Mouse (Mus musculus): ENCODE results near the gene Phf10. TPM values are rescaled to one million over a fixed set of nuclear protein-coding genes. Genes with fewer than 3 reads are reported as not detected.
"Not testable (repeated sequence)": the region's sequence is repeated elsewhere in the genome, so short reads cannot be mapped to it uniquely, and the experiment has no call there.

Gene Phf10
- polyA plus RNA-seq, 1 experiment from 2014 or later = 13.9 TPM

GRCm38 (mm10) chr17:14909331-14909730 lies 51.7 kb downstream of the Phf10 start:
- no peak overlapping the region for H3K4me3 ChIP-seq (replicated peaks)
- H3K9ac ChIP-seq (replicated peaks) = no peak overlapping the region
- H3K27ac ChIP-seq (replicated peaks) = no peak overlapping the region
- WGBS = 87% methylated on average over 5 of the region's 5 CpGs
- no peaks in the 10 kb centered on the region for H3K36me3 ChIP-seq
- no peak for ATAC-seq (ENCODE audit: low FRiP score)
- H3K27me3 ChIP-seq (replicated peaks) = no peaks in the 10 kb centered on the region
- no peak overlapping the region for H3K4me2 ChIP-seq
- no peaks in the 10 kb centered on the region for H3K9me3 ChIP-seq (replicated peaks)
- H3K4me1 ChIP-seq = 0 out of 2 replicates have a peak, but pooled peaks cover 2% of the 10 kb centered on the region

DNA sequence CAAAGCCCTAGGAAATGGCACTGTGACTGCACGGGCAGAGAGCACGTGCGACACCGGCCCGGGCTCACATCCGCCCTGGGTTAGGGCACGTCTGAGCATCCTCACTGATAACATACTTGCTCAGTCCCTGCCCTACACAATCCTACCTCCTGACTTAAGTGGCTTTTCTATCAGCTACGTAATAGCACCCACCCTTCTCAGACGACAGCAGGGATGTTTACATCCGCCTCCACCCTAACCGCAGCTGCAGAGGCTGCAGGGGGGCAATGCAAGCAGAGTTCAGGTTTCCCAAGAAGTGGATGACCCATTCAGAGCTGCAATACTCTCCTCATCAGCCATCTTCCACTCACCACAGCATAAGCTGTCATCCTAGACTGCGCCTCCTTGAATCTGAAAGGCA lies 53.9 kb downstream of the Phf10 start:
- ATAC-seq (ENCODE audit: low FRiP score) = no peak
- H3K4me1 ChIP-seq = 0 out of 2 replicates have a peak, but pooled peaks cover 2% of the 10 kb centered on the region
- H3K9ac ChIP-seq (replicated peaks) = no peak overlapping the region
- H3K9me3 ChIP-seq (replicated peaks) = no peaks in the 10 kb centered on the region
- H3K4me3 ChIP-seq (replicated peaks) = no peak overlapping the region
- no peak overlapping the region for H3K4me2 ChIP-seq
- no peaks in the 10 kb centered on the region for H3K36me3 ChIP-seq
- 84% methylated on average over 12 of the region's 12 CpGs for WGBS
- no peak overlapping the region for H3K27ac ChIP-seq (replicated peaks)
- H3K27me3 ChIP-seq (replicated peaks) = no peaks in the 10 kb centered on the region

DNA sequence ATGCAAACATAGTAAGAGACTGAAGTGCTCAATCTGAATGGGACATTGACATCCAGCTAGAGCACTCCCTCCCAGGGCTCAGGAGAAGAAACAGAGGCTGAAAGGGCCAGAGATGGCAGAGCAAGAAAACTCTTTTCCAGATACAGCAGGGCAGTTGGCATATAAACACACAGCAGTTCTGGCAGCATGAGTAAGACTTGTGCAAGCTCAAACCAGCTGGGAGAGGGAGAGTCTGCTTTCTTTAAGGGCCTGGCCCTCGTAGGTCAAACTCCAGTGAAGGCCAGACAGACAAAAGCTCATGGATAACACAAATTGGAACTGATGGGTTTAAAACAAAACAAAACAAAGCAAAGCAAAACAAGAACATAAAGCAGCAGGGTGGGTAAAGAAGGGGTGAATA lies 54.5 kb downstream of the Phf10 start:
- WGBS = 50% methylated on average over 1 of the region's 1 CpGs
- H3K4me1 ChIP-seq = 0 out of 2 replicates have a peak, but pooled peaks cover 2% of the 10 kb centered on the region
- no peak overlapping the region for H3K4me3 ChIP-seq (replicated peaks)
- H3K9ac ChIP-seq (replicated peaks) = no peak overlapping the region
- no peak overlapping the region for H3K4me2 ChIP-seq
- no peaks in the 10 kb centered on the region for H3K9me3 ChIP-seq (replicated peaks)
- H3K27me3 ChIP-seq (replicated peaks) = no peaks in the 10 kb centered on the region
- no peak overlapping the region for H3K27ac ChIP-seq (replicated peaks)
- ATAC-seq (ENCODE audit: low FRiP score) = no peak
- no peaks in the 10 kb centered on the region for H3K36me3 ChIP-seq

DNA sequence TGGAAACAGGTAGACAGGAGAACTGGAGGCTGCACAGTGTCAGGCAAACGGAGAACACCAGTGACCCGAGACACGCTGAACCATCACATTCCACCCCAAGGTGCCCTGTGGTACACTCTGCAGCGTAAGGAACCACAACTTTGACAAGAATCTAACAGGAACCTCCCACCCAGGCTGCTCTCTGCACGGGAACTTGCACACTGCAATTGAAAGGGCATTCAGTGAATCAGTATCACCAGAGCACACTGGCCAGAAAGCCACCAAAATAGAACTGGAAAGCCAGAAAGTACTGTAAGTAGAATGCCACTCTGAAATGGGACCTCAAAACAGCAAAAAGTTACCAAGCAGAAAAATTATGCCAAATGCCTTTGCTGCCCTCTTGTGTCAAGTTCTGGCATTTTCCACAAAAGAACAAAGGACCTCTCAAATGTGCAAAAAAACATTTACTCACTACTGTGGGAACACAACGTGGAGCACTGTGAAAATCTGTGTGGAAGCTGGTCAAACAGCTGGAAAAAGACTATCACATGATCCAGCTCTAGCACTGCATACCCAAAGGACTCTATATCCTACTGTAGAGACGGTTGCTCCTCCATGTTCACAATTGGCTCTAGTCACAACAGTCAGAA lies 56.3 kb downstream of the Phf10 start:
- no peaks in the 10 kb centered on the region for H3K36me3 ChIP-seq
- H3K9ac ChIP-seq (replicated peaks) = no peak overlapping the region
- H3K4me1 ChIP-seq = 0 out of 2 replicates have a peak, but pooled peaks cover 2% of the 10 kb centered on the region
- H3K4me2 ChIP-seq = no peak overlapping the region
- no peak overlapping the region for H3K4me3 ChIP-seq (replicated peaks)
- H3K27me3 ChIP-seq (replicated peaks) = no peaks in the 10 kb centered on the region
- ATAC-seq (ENCODE audit: low FRiP score) = peak; percentile 69
- no peaks in the 10 kb centered on the region for H3K9me3 ChIP-seq (replicated peaks)
- WGBS = 53% methylated on average over 7 of the region's 7 CpGs
- no peak overlapping the region for H3K27ac ChIP-seq (replicated peaks)

GRCm38 (mm10) chr17:14904206-14904605 lies 56.9 kb downstream of the Phf10 start:
- Histone ChIP-seq H3K9me3 (replicated peaks) (no peaks in the 10 kb centered on the region), H3K27ac (replicated peaks) (no peak overlapping the region), H3K4me3 (replicated peaks) (no peak overlapping the region), H3K36me3 (no peaks in the 10 kb centered on the region), H3K4me2 (no peak overlapping the region), H3K4me1 (0 out of 2 replicates have a peak, but pooled peaks cover 2% of the 10 kb centered on the region), H3K27me3 (replicated peaks) (no peaks in the 10 kb centered on the region), H3K9ac (replicated peaks) (no peak overlapping the region; the same call in 1 of the 2 replicates)
- no peak for ATAC-seq (ENCODE audit: low FRiP score)
- 89% methylated on average over 6 of the region's 6 CpGs for WGBS

DNA sequence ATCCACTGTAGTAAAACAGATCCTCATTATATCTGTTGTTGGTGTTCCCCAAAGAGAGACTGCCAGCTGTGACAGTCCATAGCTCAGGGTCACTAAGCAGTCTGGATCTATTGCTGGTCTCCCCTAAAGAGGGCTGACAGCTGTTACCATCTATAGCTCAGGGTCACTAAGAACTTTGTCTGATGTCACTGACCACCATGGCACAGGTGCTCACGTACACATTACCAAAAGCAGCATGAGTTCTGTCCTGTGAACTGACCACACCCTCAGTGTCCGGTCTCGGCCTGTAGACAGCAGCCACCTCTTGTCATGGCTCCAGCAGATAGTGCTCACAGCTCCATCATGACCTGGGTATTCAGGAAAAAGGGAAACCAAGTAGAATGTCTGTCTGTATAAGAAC lies 57.9 kb downstream of the Phf10 start:
- Histone ChIP-seq H3K9ac (replicated peaks) (no peak overlapping the region), H3K4me3 (replicated peaks) (no peak overlapping the region), H3K9me3 (replicated peaks) (no peaks in the 10 kb centered on the region), H3K36me3 (no peaks in the 10 kb centered on the region), H3K27me3 (replicated peaks) (no peaks in the 10 kb centered on the region), H3K4me2 (no peak overlapping the region), H3K4me1 (0 out of 2 replicates have a peak, but pooled peaks cover 2% of the 10 kb centered on the region), H3K27ac (replicated peaks) (no peak overlapping the region)
- 85% methylated on average over 3 of the region's 3 CpGs for WGBS
- no peak for ATAC-seq (ENCODE audit: low FRiP score)

- Histone ChIP-seq H3K4me1 (no peaks in the 10 kb centered on the region), H3K9me3 (replicated peaks) (no peaks in the 10 kb centered on the region), H3K27ac (replicated peaks) (no peak overlapping the region), H3K9ac (replicated peaks) (no peak overlapping the region), H3K27me3 (replicated peaks) (no peaks in the 10 kb centered on the region), H3K36me3 (no peaks in the 10 kb centered on the region), H3K4me2 (no peak overlapping the region), H3K4me3 (replicated peaks) (no peak overlapping the region)
- WGBS = 91% methylated on average over 1 of the region's 1 CpGs
- ATAC-seq (ENCODE audit: low FRiP score) = no peak
Measured at GRCm38 (mm10) chr17:14898972-14899371, 62.1 kb downstream of the Phf10 start.

DNA sequence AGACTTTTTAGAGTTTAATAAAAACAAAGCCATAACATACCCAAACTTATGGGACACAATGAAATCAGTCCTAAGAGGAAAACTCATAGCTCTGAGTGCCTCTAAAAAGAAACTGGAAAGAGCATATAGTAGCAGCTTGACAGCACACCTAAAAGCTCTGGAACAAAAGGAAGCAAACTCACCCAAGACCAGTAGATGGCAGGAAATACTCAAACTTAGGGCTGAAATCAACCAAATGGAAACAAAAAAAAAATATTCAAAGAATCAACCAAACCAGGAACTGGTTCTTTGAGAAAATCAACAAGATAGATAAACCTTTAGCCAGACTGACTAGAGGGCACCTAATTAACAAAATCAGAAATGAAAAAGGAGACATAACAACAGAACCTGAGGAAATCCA lies 66.0 kb downstream of the Phf10 start:
- H3K9me3 ChIP-seq (replicated peaks); H3K27ac ChIP-seq (replicated peaks); H3K27me3 ChIP-seq (replicated peaks); H3K4me2 ChIP-seq; H3K4me3 ChIP-seq (replicated peaks); H3K36me3 ChIP-seq; ATAC-seq (ENCODE audit: low FRiP score); H3K4me1 ChIP-seq; H3K9ac ChIP-seq (replicated peaks): not testable (repeated sequence)

Other genes starting within 250 kb of the Phf10 start
- gene Wdr27, start 18.1 kb downstream of the Phf10 start, polyA plus RNA-seq (2015; fragmentation: Nextera tagmentation; extraction: Ambion mirVana) = 8.9 and 9.2 TPM in 2 replicates
- 26.8 TPM in 2 replicates for gene 1600012H06Rik, start 18.1 kb downstream of the Phf10 start, polyA plus RNA-seq (2015; fragmentation: Nextera tagmentation; extraction: Ambion mirVana)
- gene 9030025P20Rik, start 17.2 kb upstream of the Phf10 start, polyA plus RNA-seq (2015; fragmentation: Nextera tagmentation; extraction: Ambion mirVana) = 6.5 and 8.7 TPM in 2 replicates
- gene Gm3417, start 17.5 kb upstream of the Phf10 start, polyA plus RNA-seq (2015; fragmentation: Nextera tagmentation; extraction: Ambion mirVana) = not detected in 2 replicates
- 6.2 and 6.4 TPM in 2 replicates for gene Gm3435, start 48.9 kb upstream of the Phf10 start, polyA plus RNA-seq (2015; fragmentation: Nextera tagmentation; extraction: Ambion mirVana)
- gene Ermard, start 79.9 kb upstream of the Phf10 start, polyA plus RNA-seq (2015; fragmentation: Nextera tagmentation; extraction: Ambion mirVana) = 82.5 and 88.8 TPM in 2 replicates
- gene Tcte3, start 80.2 kb upstream of the Phf10 start, polyA plus RNA-seq (2015; fragmentation: Nextera tagmentation; extraction: Ambion mirVana) = 0.68 TPM in 1 of 2 replicates, not detected in the other
- gene Gm3448, start 80.3 kb upstream of the Phf10 start, polyA plus RNA-seq (2015; fragmentation: Nextera tagmentation; extraction: Ambion mirVana) = 3.2 and 4.3 TPM in 2 replicates

Measured in neural tube, embryonic 15.5 days (tissue).